Mouse (Mus musculus) stomach, embryonic 15.5 days (tissue): Measurements from ENCODE around the gene Actn2. TPM values are rescaled to one million over a fixed set of nuclear protein-coding genes. Genes with fewer than 3 reads are reported as not detected.

ENCODE experiments used
- ATAC-seq: fragments of 200-750 bp; cut with Nextera tagmentation; 2 replicates; pipeline ENCODE4 v1.8.0; 2017; ENCODE audit warnings: low read depth, moderate number of reproducible peaks, moderate TSS enrichment; ENCODE audit not compliant: insufficient read depth, low FRiP score
- H3K27ac ChIP-seq: fragments of 300-500 bp; sonication (generic); 2 replicates; pipeline ENCODE4 v1.5.1; 2015; ENCODE audit warnings: mild to moderate bottlenecking, inconsistent platforms
- H3K27me3 ChIP-seq: fragments of 300-500 bp; sonication (generic); replicated peaks from 2 replicates; pipeline ENCODE4 v1.6.1; 2015; ENCODE audit warnings: inconsistent platforms
- H3K36me3 ChIP-seq: fragments of 300-500 bp; sonication (generic); 2 replicates; pipeline ENCODE4 v1.6.1; 2015; ENCODE audit warnings: inconsistent platforms
- H3K4me1 ChIP-seq: fragments of 300-500 bp; sonication (generic); 2 replicates; pipeline ENCODE4 v1.6.1; 2015; ENCODE audit warnings: inconsistent platforms
- H3K4me2 ChIP-seq: fragments of 300-500 bp; sonication (generic); 2 replicates; pipeline ENCODE4 v1.6.1; 2015; ENCODE audit warnings: mild to moderate bottlenecking, inconsistent platforms
- H3K4me3 ChIP-seq: fragments of 300-500 bp; sonication (generic); replicated peaks from 2 replicates; pipeline ENCODE4 v1.5.1; 2015; ENCODE audit warnings: inconsistent platforms
- H3K9ac ChIP-seq: fragments of 300-500 bp; sonication (generic); 2 replicates; pipeline ENCODE4 v1.6.1; 2015; ENCODE audit warnings: inconsistent platforms
- H3K9me3 ChIP-seq: fragments of 300-500 bp; sonication (generic); 2 replicates; pipeline ENCODE4 v1.6.1; 2016; ENCODE audit warnings: inconsistent platforms
- WGBS: fragments of 180-500 bp; shearing (Covaris S2); methylation state at CpG from one replicate; pipeline ENCODE4 v1.1.7; 2015; 5-methylcytosine and 5-hydroxymethylcytosine counted together
- polyA plus RNA-seq: library from polyadenylated mRNA; unstranded; fragments of >200 nt; fragmentation: Nextera tagmentation; extraction: Ambion mirVana; gene quantifications from 2 replicates; pipeline ENCODE4 v1.2.1, GENCODE M21; 2015

Gene Actn2
- polyA plus RNA-seq, 1 experiment from 2014 or later: 4.1 TPM

GRCm38 (mm10) chr13:12311930-12312492 lies 28.5 kb downstream of the Actn2 start:
- no peak overlapping the region; the same call in 1 of the 2 replicates for H3K27ac ChIP-seq
- H3K27me3 ChIP-seq: no peaks in the 10 kb centered on the region
- no peak overlapping the region for H3K4me2 ChIP-seq
- H3K9ac ChIP-seq: no peak overlapping the region
- peaks cover 10% of the 10 kb centered on the region; the same call in 1 of the 2 replicates for H3K4me1 ChIP-seq
- H3K4me3 ChIP-seq: no peak overlapping the region
- no peaks in the 10 kb centered on the region for H3K9me3 ChIP-seq
- ATAC-seq: no peak
- 55% methylated on average over 10 of the region's 10 CpGs for WGBS
- no peaks in the 10 kb centered on the region for H3K36me3 ChIP-seq

GRCm38 (mm10) chr13:12311371-12311770 lies 29.2 kb downstream of the Actn2 start:
- 74% methylated on average over 4 of the region's 4 CpGs for WGBS
- no peaks in the 10 kb centered on the region for H3K36me3 ChIP-seq
- H3K27ac ChIP-seq: no peak overlapping the region
- H3K27me3 ChIP-seq: no peaks in the 10 kb centered on the region
- ATAC-seq: no peak
- H3K4me2 ChIP-seq: no peak overlapping the region
- no peak overlapping the region for H3K9ac ChIP-seq
- peaks cover 10% of the 10 kb centered on the region; the same call in 1 of the 2 replicates for H3K4me1 ChIP-seq
- H3K9me3 ChIP-seq: no peaks in the 10 kb centered on the region
- no peak overlapping the region for H3K4me3 ChIP-seq

- peaks cover 10% of the 10 kb centered on the region; the same call in 1 of the 2 replicates for H3K4me1 ChIP-seq
- WGBS: 70% methylated on average over 3 of the region's 3 CpGs
- ATAC-seq: peak; percentile 67; the same call in 1 of the 2 replicates
- no peak overlapping the region for H3K4me3 ChIP-seq
- H3K27ac ChIP-seq: no peak overlapping the region; the same call in 1 of the 2 replicates
- H3K27me3 ChIP-seq: no peaks in the 10 kb centered on the region
- no peak overlapping the region for H3K4me2 ChIP-seq
- no peaks in the 10 kb centered on the region for H3K9me3 ChIP-seq
- no peaks in the 10 kb centered on the region for H3K36me3 ChIP-seq
- no peak overlapping the region for H3K9ac ChIP-seq
Observed at GRCm38 (mm10) chr13:12309446-12309845, 31.1 kb downstream of the Actn2 start.

- H3K4me3 ChIP-seq: no peak overlapping the region
- no peak for ATAC-seq
- no peak overlapping the region for H3K9ac ChIP-seq
- no peaks in the 10 kb centered on the region for H3K36me3 ChIP-seq
- H3K27me3 ChIP-seq: no peaks in the 10 kb centered on the region
- H3K4me2 ChIP-seq: no peak overlapping the region
- no peaks in the 10 kb centered on the region for H3K9me3 ChIP-seq
- peaks cover 10% of the 10 kb centered on the region; the same call in 1 of the 2 replicates for H3K4me1 ChIP-seq
- H3K27ac ChIP-seq: no peak overlapping the region
- WGBS: 75% methylated on average over 12 of the region's 12 CpGs
Observed at GRCm38 (mm10) chr13:12308878-12309277, 31.7 kb downstream of the Actn2 start.

GRCm38 (mm10) chr13:12308473-12308872 lies 32.1 kb downstream of the Actn2 start:
- no peak for ATAC-seq
- WGBS: 84% methylated on average over 8 of the region's 8 CpGs
- no peak overlapping the region for H3K27ac ChIP-seq
- no peaks in the 10 kb centered on the region for H3K36me3 ChIP-seq
- no peaks in the 10 kb centered on the region for H3K27me3 ChIP-seq
- no peaks in the 10 kb centered on the region for H3K9me3 ChIP-seq
- H3K9ac ChIP-seq: no peak overlapping the region
- no peak overlapping the region for H3K4me3 ChIP-seq
- no peak overlapping the region for H3K4me2 ChIP-seq
- peaks cover 10% of the 10 kb centered on the region; the same call in 1 of the 2 replicates for H3K4me1 ChIP-seq

- H3K4me1 ChIP-seq: peaks cover 10% of the 10 kb centered on the region; the same call in 1 of the 2 replicates
- H3K27me3 ChIP-seq: no peaks in the 10 kb centered on the region
- no peak overlapping the region for H3K4me2 ChIP-seq
- WGBS: 57% methylated on average over 4 of the region's 4 CpGs
- H3K27ac ChIP-seq: no peak overlapping the region
- H3K9me3 ChIP-seq: no peaks in the 10 kb centered on the region
- no peak overlapping the region for H3K4me3 ChIP-seq
- no peak for ATAC-seq
- H3K36me3 ChIP-seq: no peaks in the 10 kb centered on the region
- H3K9ac ChIP-seq: no peak overlapping the region; the same call in 1 of the 2 replicates
Observed at GRCm38 (mm10) chr13:12307286-12307685, 33.3 kb downstream of the Actn2 start.

- Histone ChIP-seq H3K27ac (no peak overlapping the region), H3K9me3 (no peaks in the 10 kb centered on the region), H3K4me1 (peaks cover 8% of the 10 kb centered on the region; the same call in 1 of the 2 replicates), H3K9ac (no peak overlapping the region), H3K36me3 (no peaks in the 10 kb centered on the region), H3K4me3 (no peak overlapping the region), H3K27me3 (no peaks in the 10 kb centered on the region), H3K4me2 (no peak overlapping the region)
- ATAC-seq: no peak
- 80% methylated on average over 8 of the region's 8 CpGs for WGBS
Observed at GRCm38 (mm10) chr13:12305540-12305939, 35.0 kb downstream of the Actn2 start.

GRCm38 (mm10) chr13:12304991-12305390 lies 35.6 kb downstream of the Actn2 start:
- H3K9me3 ChIP-seq: no peaks in the 10 kb centered on the region
- no peak overlapping the region for H3K4me3 ChIP-seq
- no peaks in the 10 kb centered on the region for H3K36me3 ChIP-seq
- no peak for ATAC-seq
- H3K27me3 ChIP-seq: no peaks in the 10 kb centered on the region
- peaks cover 8% of the 10 kb centered on the region; the same call in 1 of the 2 replicates for H3K4me1 ChIP-seq
- no peak overlapping the region for H3K9ac ChIP-seq
- H3K27ac ChIP-seq: no peak overlapping the region
- WGBS: 93% methylated on average over 5 of the region's 5 CpGs
- no peak overlapping the region for H3K4me2 ChIP-seq

- no peak overlapping the region for H3K9ac ChIP-seq
- no peak overlapping the region for H3K4me2 ChIP-seq
- no peak overlapping the region for H3K27ac ChIP-seq
- H3K27me3 ChIP-seq: no peaks in the 10 kb centered on the region
- ATAC-seq: peak; percentile 47; the same call in 1 of the 2 replicates
- 59% methylated on average over 6 of the region's 6 CpGs for WGBS
- no peaks in the 10 kb centered on the region for H3K9me3 ChIP-seq
- no peak overlapping the region for H3K4me3 ChIP-seq
- H3K36me3 ChIP-seq: no peaks in the 10 kb centered on the region
- no peaks in the 10 kb centered on the region for H3K4me1 ChIP-seq
Observed at GRCm38 (mm10) chr13:12297777-12298176, 42.8 kb downstream of the Actn2 start.

GRCm38 (mm10) chr13:12296701-12297100 lies 43.9 kb downstream of the Actn2 start:
- no peak overlapping the region for H3K4me2 ChIP-seq
- 83% methylated on average over 3 of the region's 3 CpGs for WGBS
- no peaks in the 10 kb centered on the region for H3K9me3 ChIP-seq
- no peaks in the 10 kb centered on the region for H3K27me3 ChIP-seq
- H3K36me3 ChIP-seq: no peaks in the 10 kb centered on the region
- H3K9ac ChIP-seq: no peak overlapping the region
- H3K4me1 ChIP-seq: no peaks in the 10 kb centered on the region
- no peak overlapping the region for H3K4me3 ChIP-seq
- no peak overlapping the region for H3K27ac ChIP-seq
- no peak for ATAC-seq

GRCm38 (mm10) chr13:12293810-12294209 lies 46.8 kb downstream of the Actn2 start:
- no peaks in the 10 kb centered on the region for H3K36me3 ChIP-seq
- H3K4me1 ChIP-seq: no peaks in the 10 kb centered on the region
- H3K27ac ChIP-seq: no peak overlapping the region
- no peaks in the 10 kb centered on the region for H3K27me3 ChIP-seq
- no peak overlapping the region for H3K9ac ChIP-seq
- H3K4me3 ChIP-seq: no peak overlapping the region
- ATAC-seq: no peak
- H3K9me3 ChIP-seq: no peaks in the 10 kb centered on the region
- H3K4me2 ChIP-seq: no peak overlapping the region
- WGBS: 75% methylated on average over 7 of the region's 7 CpGs

- Histone ChIP-seq H3K9ac (no peak overlapping the region), H3K4me3 (no peak overlapping the region), H3K27ac (no peak overlapping the region), H3K27me3 (no peaks in the 10 kb centered on the region), H3K36me3 (no peaks in the 10 kb centered on the region), H3K4me2 (no peak overlapping the region), H3K9me3 (no peaks in the 10 kb centered on the region), H3K4me1 (no peaks in the 10 kb centered on the region)
- ATAC-seq: no peak
- 81% methylated on average over 7 of the region's 7 CpGs for whole genome bisulfite sequencing
Observed at GRCm38 (mm10) chr13:12290700-12291099, 49.9 kb downstream of the Actn2 start.
